Mouse (Mus musculus): Measurements from ENCODE around the gene Rgs1. TPM values are rescaled to one million over a fixed set of nuclear protein-coding genes. Genes with fewer than 3 reads are reported as not detected.

Gene Rgs1
- polyA plus RNA-seq, 1 experiment from 2014 or later, result not detected

DNA sequence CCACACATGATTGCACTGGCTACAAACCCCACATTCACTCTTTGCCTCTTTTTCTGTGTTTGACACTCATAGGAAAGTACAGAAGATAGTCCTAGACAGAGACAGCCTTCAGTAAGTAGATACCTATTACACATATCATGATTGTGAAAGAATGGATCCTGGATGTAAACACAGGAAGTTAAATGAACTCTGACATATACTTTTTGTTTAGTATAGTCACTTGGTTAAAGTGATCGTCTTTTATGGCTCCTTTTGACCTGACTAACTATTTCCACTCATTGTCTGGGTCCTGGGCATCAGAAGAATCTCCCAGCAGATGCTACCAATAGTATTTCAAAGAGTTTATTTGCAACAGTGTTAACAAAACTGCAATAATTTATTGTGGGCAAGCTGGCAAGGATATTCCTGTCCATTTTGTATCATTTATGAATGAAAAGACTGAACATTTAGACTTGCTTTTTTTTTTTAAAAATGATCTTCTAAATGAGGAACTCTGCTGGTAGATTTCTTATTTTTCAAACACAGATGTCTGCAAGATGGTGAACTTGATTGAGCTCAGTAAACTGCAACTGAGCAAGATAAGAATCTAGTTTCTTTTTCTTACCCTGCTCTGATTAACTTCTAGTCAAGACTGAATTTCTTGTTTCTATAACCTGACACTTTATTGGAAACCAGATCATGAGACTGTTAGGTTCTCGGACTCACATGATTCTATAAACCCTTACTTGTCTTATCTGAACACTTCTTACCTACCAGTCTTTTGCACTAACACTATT lies 7.7 kb upstream of the Rgs1 start:
- H3K4me3 ChIP-seq (ENCODE audit: low read depth, low read length), result no peak overlapping the region
- H3K4me2 ChIP-seq (ENCODE audit: low read depth, low read length), result no peak overlapping the region
- H3K36me3 ChIP-seq (ENCODE audit: control insufficient read depth, insufficient read depth, low read length), result no peaks in the 10 kb centered on the region
- H3K27ac ChIP-seq (ENCODE audit: low read depth, low read length), result no peak overlapping the region
- no peaks in the 10 kb centered on the region for H3K9me3 ChIP-seq (ENCODE audit: control insufficient read depth, low read length)
- 71% methylated on average over 2 of the region's 2 CpGs for WGBS
- no peak overlapping the region for H3K9ac ChIP-seq (replicated peaks; ENCODE audit: low read depth, low read length)
- ATAC-seq (ENCODE audit: low read depth), result no peak
- no peaks in the 10 kb centered on the region for H3K27me3 ChIP-seq (ENCODE audit: control insufficient read depth, insufficient read depth, low read length)
- no peaks in the 10 kb centered on the region for H3K4me1 ChIP-seq (ENCODE audit: control insufficient read depth, insufficient read depth, low read length)

DNA sequence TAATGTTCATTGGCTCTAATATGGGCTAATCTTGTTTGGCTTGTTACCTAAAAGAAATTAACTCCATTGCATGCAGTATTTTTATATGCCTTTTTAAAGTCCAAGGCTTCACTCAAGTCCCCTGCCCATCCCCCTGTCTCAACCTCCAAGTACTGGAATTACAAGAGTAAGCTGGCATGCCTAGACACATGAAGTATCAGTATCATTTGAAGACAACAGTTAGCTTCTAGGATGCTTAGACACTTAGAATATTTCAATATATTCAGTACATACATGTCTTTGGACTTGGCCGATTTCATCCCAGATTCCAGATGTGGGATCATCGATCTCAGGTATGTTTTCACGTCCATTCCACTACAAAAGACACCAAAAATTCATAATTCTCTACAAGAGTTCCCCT lies 836 bp downstream of the Rgs1 start:
- WGBS, result 95% methylated on average over 3 of the region's 3 CpGs
- Histone ChIP-seq H3K27me3 (ENCODE audit: control insufficient read depth, insufficient read depth, low read length) (no peaks in the 10 kb centered on the region), H3K4me3 (ENCODE audit: low read depth, low read length) (no peak overlapping the region)

DNA sequence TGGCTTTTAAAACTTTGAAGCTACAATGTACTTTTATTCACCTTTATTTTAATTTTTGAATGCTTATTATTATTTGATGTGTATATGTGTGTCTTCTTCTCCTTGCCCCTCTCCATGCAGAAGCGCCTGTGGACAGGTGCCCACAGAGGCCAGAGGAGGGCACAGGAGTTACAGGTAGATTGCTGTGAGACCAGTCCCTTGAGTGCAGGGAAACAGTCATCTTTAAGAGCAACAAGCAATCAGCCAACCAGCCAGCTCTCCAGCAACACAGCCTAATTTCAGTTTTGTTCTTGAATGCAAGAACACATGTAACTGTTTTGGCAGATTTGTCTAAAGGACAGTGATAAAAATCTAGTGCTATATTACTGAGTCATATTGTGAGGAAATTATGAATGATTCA lies 1.7 kb downstream of the Rgs1 start:
- Histone ChIP-seq H3K4me2 (ENCODE audit: low read depth, low read length) (no peak overlapping the region), H3K9me3 (ENCODE audit: control insufficient read depth, low read length) (no peaks in the 10 kb centered on the region), H3K36me3 (ENCODE audit: control insufficient read depth, insufficient read depth, low read length) (no peaks in the 10 kb centered on the region), H3K4me1 (ENCODE audit: control insufficient read depth, insufficient read depth, low read length) (no peaks in the 10 kb centered on the region), H3K9ac (replicated peaks; ENCODE audit: low read depth, low read length) (no peak overlapping the region), H3K4me3 (ENCODE audit: low read depth, low read length) (no peak overlapping the region), H3K27ac (ENCODE audit: low read depth, low read length) (no peak overlapping the region), H3K27me3 (ENCODE audit: control insufficient read depth, insufficient read depth, low read length) (no peaks in the 10 kb centered on the region)
- no peak for ATAC-seq (ENCODE audit: low read depth)
- 100% methylated on average over 1 of the region's 1 CpGs for WGBS

More for the DNA sequence above, 836 bp downstream of the Rgs1 start:
- Histone ChIP-seq H3K36me3 (ENCODE audit: control insufficient read depth, insufficient read depth, low read length) (no peaks in the 10 kb centered on the region), H3K27ac (ENCODE audit: low read depth, low read length) (no peak overlapping the region), H3K4me2 (ENCODE audit: low read depth, low read length) (no peak overlapping the region), H3K4me1 (ENCODE audit: control insufficient read depth, insufficient read depth, low read length) (no peaks in the 10 kb centered on the region), H3K9ac (replicated peaks; ENCODE audit: low read depth, low read length) (no peak overlapping the region), H3K9me3 (ENCODE audit: control insufficient read depth, low read length) (no peaks in the 10 kb centered on the region)
- ATAC-seq (ENCODE audit: low read depth), result no peak

GRCm38 (mm10) chr1:144243511-144243910 lies 5.5 kb downstream of the Rgs1 start:
- no peak for ATAC-seq (ENCODE audit: low read depth)
- H3K4me1 ChIP-seq (ENCODE audit: control insufficient read depth, insufficient read depth, low read length), result no peaks in the 10 kb centered on the region

DNA sequence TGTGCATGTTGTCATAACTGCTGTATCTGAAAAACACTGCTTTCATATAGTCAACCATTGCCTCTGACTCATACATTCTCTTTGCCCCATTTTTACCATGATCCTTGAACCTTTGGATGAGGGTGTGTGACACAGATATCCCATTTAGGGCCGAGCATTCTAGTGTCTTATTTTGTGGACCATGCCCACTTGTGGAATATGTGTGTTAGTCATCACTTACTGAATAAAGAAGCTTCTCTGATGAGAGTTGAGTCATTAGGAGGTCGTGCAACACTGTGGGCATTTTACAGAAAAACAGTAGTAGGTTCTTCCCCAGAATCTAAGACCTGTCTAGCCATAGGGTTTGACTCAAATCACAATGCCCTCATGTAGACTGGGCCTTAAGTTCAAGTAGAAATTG lies 9.8 kb downstream of the Rgs1 start:
- Histone ChIP-seq H3K9ac (replicated peaks; ENCODE audit: low read depth, low read length) (no peak overlapping the region), H3K4me2 (ENCODE audit: low read depth, low read length) (no peak overlapping the region), H3K27me3 (ENCODE audit: control insufficient read depth, insufficient read depth, low read length) (no peaks in the 10 kb centered on the region), H3K9me3 (ENCODE audit: control insufficient read depth, low read length) (no peaks in the 10 kb centered on the region), H3K36me3 (ENCODE audit: control insufficient read depth, insufficient read depth, low read length) (no peaks in the 10 kb centered on the region), H3K4me1 (ENCODE audit: control insufficient read depth, insufficient read depth, low read length) (no peaks in the 10 kb centered on the region), H3K4me3 (ENCODE audit: low read depth, low read length) (no peak overlapping the region), H3K27ac (ENCODE audit: low read depth, low read length) (no peak overlapping the region)
- ATAC-seq (ENCODE audit: low read depth), result no peak
- 76% methylated on average over 2 of the region's 2 CpGs for WGBS

More at GRCm38 (mm10) chr1:144243511-144243910, 5.5 kb downstream of the Rgs1 start:
- Histone ChIP-seq H3K27me3 (ENCODE audit: control insufficient read depth, insufficient read depth, low read length) (no peaks in the 10 kb centered on the region), H3K9me3 (ENCODE audit: control insufficient read depth, low read length) (no peaks in the 10 kb centered on the region), H3K4me3 (ENCODE audit: low read depth, low read length) (no peak overlapping the region), H3K4me2 (ENCODE audit: low read depth, low read length) (no peak overlapping the region), H3K27ac (ENCODE audit: low read depth, low read length) (no peak overlapping the region), H3K36me3 (ENCODE audit: control insufficient read depth, insufficient read depth, low read length) (no peaks in the 10 kb centered on the region), H3K9ac (replicated peaks; ENCODE audit: low read depth, low read length) (no peak overlapping the region)
- WGBS, result 83% methylated on average over 1 of the region's 1 CpGs

- no peak overlapping the region for H3K9ac ChIP-seq (replicated peaks; ENCODE audit: low read depth, low read length)
- no peak overlapping the region for H3K4me2 ChIP-seq (ENCODE audit: low read depth, low read length)
- no peaks in the 10 kb centered on the region for H3K27me3 ChIP-seq (ENCODE audit: control insufficient read depth, insufficient read depth, low read length)
- H3K4me3 ChIP-seq (ENCODE audit: low read depth, low read length), result no peak overlapping the region
- H3K9me3 ChIP-seq (ENCODE audit: control insufficient read depth, low read length), result no peaks in the 10 kb centered on the region
- no peak overlapping the region for H3K27ac ChIP-seq (ENCODE audit: low read depth, low read length)
- H3K36me3 ChIP-seq (ENCODE audit: control insufficient read depth, insufficient read depth, low read length), result no peaks in the 10 kb centered on the region
- no peak for ATAC-seq (ENCODE audit: low read depth)
- no peaks in the 10 kb centered on the region for H3K4me1 ChIP-seq (ENCODE audit: control insufficient read depth, insufficient read depth, low read length)
Measured at GRCm38 (mm10) chr1:144215230-144215629, 33.8 kb downstream of the Rgs1 start.

- Histone ChIP-seq H3K27ac (ENCODE audit: low read depth, low read length) (no peak overlapping the region), H3K4me3 (ENCODE audit: low read depth, low read length) (no peak overlapping the region), H3K4me1 (ENCODE audit: control insufficient read depth, insufficient read depth, low read length) (no peaks in the 10 kb centered on the region), H3K36me3 (ENCODE audit: control insufficient read depth, insufficient read depth, low read length) (no peaks in the 10 kb centered on the region), H3K27me3 (ENCODE audit: control insufficient read depth, insufficient read depth, low read length) (no peaks in the 10 kb centered on the region), H3K9ac (replicated peaks; ENCODE audit: low read depth, low read length) (no peak overlapping the region), H3K9me3 (ENCODE audit: control insufficient read depth, low read length) (no peaks in the 10 kb centered on the region), H3K4me2 (ENCODE audit: low read depth, low read length) (no peak overlapping the region)
- ATAC-seq (ENCODE audit: low read depth), result no peak
- WGBS, result 58% methylated on average over 3 of the region's 3 CpGs
Measured at GRCm38 (mm10) chr1:144210912-144211311, 38.1 kb downstream of the Rgs1 start.

DNA sequence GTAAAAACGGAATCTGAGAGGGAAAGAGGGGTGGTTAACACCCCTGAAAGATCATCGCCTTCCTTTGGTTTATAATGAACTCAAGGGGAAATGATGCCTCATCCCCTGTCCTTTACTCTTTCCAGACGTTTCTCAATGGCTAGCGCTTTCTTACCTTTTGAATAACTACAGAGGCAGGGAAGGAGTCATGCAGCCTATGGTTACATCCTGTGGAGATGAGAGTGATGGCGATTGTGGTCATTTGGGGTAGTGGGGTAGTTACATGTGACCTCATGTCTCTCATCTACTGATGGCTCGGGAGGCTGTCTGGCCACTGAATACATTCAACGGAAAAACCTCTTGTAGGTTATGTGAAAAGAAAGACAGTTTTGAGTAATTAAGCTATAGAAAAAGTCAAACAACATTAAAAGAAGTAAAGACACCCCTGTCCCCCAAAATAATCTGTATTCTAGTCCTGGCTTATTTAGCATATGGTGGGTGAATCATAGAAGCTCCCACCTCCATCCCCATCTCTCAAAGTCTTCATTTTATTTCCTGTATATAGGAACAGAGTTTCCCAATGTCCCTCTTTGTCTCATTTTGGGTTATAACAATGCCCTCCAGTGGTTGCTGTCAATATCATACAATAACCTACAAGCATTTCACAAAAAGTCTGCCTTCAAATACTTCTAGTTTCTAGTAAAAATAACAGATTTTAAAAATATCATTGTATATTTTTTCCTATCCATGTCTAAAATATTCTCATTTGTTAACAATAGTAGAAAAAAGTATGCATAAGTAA lies 42.6 kb downstream of the Rgs1 start:
- Histone ChIP-seq H3K9ac (replicated peaks; ENCODE audit: low read depth, low read length) (no peak overlapping the region), H3K4me1 (ENCODE audit: control insufficient read depth, insufficient read depth, low read length) (no peaks in the 10 kb centered on the region), H3K4me3 (ENCODE audit: low read depth, low read length) (no peak overlapping the region), H3K9me3 (ENCODE audit: control insufficient read depth, low read length) (no peaks in the 10 kb centered on the region), H3K27ac (ENCODE audit: low read depth, low read length) (no peak overlapping the region), H3K27me3 (ENCODE audit: control insufficient read depth, insufficient read depth, low read length) (no peaks in the 10 kb centered on the region), H3K4me2 (ENCODE audit: low read depth, low read length) (no peak overlapping the region), H3K36me3 (ENCODE audit: control insufficient read depth, insufficient read depth, low read length) (no peaks in the 10 kb centered on the region)
- 61% methylated on average over 7 of the region's 7 CpGs for whole genome bisulfite sequencing
- ATAC-seq (ENCODE audit: low read depth), result no peak

DNA sequence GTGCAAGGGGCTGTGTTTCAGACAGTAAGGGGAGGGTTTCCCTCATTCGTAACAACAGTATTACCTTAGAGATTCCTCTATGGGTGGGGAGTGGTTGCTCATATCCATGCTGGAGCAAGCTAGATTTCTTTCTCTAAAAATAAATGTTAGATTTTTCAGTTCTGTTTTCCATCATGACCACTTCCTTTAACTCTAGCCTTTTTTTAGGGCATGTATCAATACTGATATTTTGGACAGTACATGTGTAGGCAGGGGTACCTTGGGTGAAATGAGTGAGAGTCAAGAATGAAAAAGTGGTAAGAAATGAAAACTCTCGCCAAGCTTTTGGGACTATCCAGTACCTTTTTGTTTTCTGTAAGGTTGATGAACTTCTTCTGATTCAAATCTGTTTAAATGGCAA lies 44.3 kb downstream of the Rgs1 start:
- 95% methylated on average over 2 of the region's 2 CpGs for WGBS
- ATAC-seq (ENCODE audit: low read depth), result no peak
- no peaks in the 10 kb centered on the region for H3K9me3 ChIP-seq (ENCODE audit: control insufficient read depth, low read length)
- no peak overlapping the region for H3K4me3 ChIP-seq (ENCODE audit: low read depth, low read length)
- no peak overlapping the region for H3K27ac ChIP-seq (ENCODE audit: low read depth, low read length)
- H3K36me3 ChIP-seq (ENCODE audit: control insufficient read depth, insufficient read depth, low read length), result no peaks in the 10 kb centered on the region
- no peaks in the 10 kb centered on the region for H3K4me1 ChIP-seq (ENCODE audit: control insufficient read depth, insufficient read depth, low read length)
- no peaks in the 10 kb centered on the region for H3K27me3 ChIP-seq (ENCODE audit: control insufficient read depth, insufficient read depth, low read length)
- no peak overlapping the region for H3K9ac ChIP-seq (replicated peaks; ENCODE audit: low read depth, low read length)
- no peak overlapping the region for H3K4me2 ChIP-seq (ENCODE audit: low read depth, low read length)

Data from neural tube, embryonic 14.5 days (tissue).